Mouse (Mus musculus) urinary bladder, postnatal 14 days (tissue): ENCODE results near the gene Hbb-y.
"Not testable (repeated sequence)": the region's sequence is repeated elsewhere in the genome, so short reads cannot be mapped to it uniquely, and the experiment has no call there.

ENCODE experiments used
- DNase-seq: peaks from one replicate; pipeline ENCODE4 v3.0.0; 2021; ENCODE audit warnings: low spot score

Gene Hbb-y

GRCm38 (mm10) chr7:103853090-103853489, at the start of gene Hbb-y:
Gene Hbb-y, minus strand, starts transcription at chr7:103853216.
- no peak for DNase-seq

GRCm38 (mm10) chr7:103894385-103894784, 41.4 kb upstream of the Hbb-y start, which contains the start of gene Olfr64:
Gene Olfr64, minus strand, starts transcription at chr7:103894485.
- no peak for DNase-seq

- no peak for DNase-seq
These were observed 33.1 kb upstream of the Hbb-y start, which contains the start of gene Olfr66 for GRCm38 (mm10) chr7:103886152-103886551. Gene Olfr66, minus strand, starts transcription at chr7:103886252.

GRCm38 (mm10) chr7:103877093-103877492, 24.1 kb upstream of the Hbb-y start:
- no peak for DNase-seq

GRCm38 (mm10) chr7:103874451-103874850, 21.4 kb upstream of the Hbb-y start:
- DNase-seq, result no peak

- DNase-seq, result no peak
These were observed 20.0 kb upstream of the Hbb-y start for GRCm38 (mm10) chr7:103873064-103873463.

GRCm38 (mm10) chr7:103870667-103871066, 17.7 kb upstream of the Hbb-y start:
- no peak for DNase-seq

- DNase-seq, result no peak
These were observed 12.7 kb upstream of the Hbb-y start for GRCm38 (mm10) chr7:103865716-103866115.

GRCm38 (mm10) chr7:103861531-103861930, 8.5 kb upstream of the Hbb-y start:
- DNase-seq, result no peak

GRCm38 (mm10) chr7:103860855-103861254, 7.8 kb upstream of the Hbb-y start:
- DNase-seq, result peak; percentile 22

GRCm38 (mm10) chr7:103859076-103859475, 6.1 kb upstream of the Hbb-y start:
- DNase-seq, result no peak

- no peak for DNase-seq
These were observed 1.7 kb upstream of the Hbb-y start for GRCm38 (mm10) chr7:103854669-103855068.

- DNase-seq, result no peak
These were observed 8.3 kb downstream of the Hbb-y start for GRCm38 (mm10) chr7:103844525-103845325.

GRCm38 (mm10) chr7:103843034-103843433, 10.0 kb downstream of the Hbb-y start, which contains the start of gene Hbb-bh1:
Gene Hbb-bh1, minus strand, starts transcription at chr7:103843164.
- no peak for DNase-seq

- DNase-seq, result no peak
These were observed 12.7 kb downstream of the Hbb-y start, which contains the start of gene Hbb-bh2 for GRCm38 (mm10) chr7:103840268-103840667. Gene Hbb-bh2, minus strand, starts transcription at chr7:103840520.

GRCm38 (mm10) chr7:103827808-103828207, 25.2 kb downstream of the Hbb-y start, which contains the start of gene Hbb-bs:
Gene Hbb-bs, minus strand, starts transcription at chr7:103828096.
- no peak for DNase-seq

- not testable (repeated sequence) for DNase-seq
These were observed 25.9 kb downstream of the Hbb-y start for GRCm38 (mm10) chr7:103827139-103827538.

GRCm38 (mm10) chr7:103826255-103826887, 26.6 kb downstream of the Hbb-y start:
- DNase-seq, result no peak

- no peak for DNase-seq
These were observed 27.3 kb downstream of the Hbb-y start for GRCm38 (mm10) chr7:103825536-103826254.

- DNase-seq, result no peak
These were observed 28.4 kb downstream of the Hbb-y start for GRCm38 (mm10) chr7:103824597-103824996.

- not testable (repeated sequence) for DNase-seq
These were observed 37.9 kb downstream of the Hbb-y start for GRCm38 (mm10) chr7:103815085-103815484.

- DNase-seq, result no peak
These were observed 39.2 kb downstream of the Hbb-y start, which contains the start of gene Hbb-bt for GRCm38 (mm10) chr7:103813766-103814165. Gene Hbb-bt, minus strand, starts transcription at chr7:103813996.
